Mouse (Mus musculus) E14TG2a.4 (cell line): ENCODE measurements around the gene Garem2.

Experiments used
- CTCF ChIP-seq: conservative IDR thresholded peaks from 2 replicates; pipeline ENCODE4 v1.5.1; 2014; ENCODE audit warnings: low read length
- NANOG ChIP-seq: IDR thresholded peaks from 2 replicates; pipeline ENCODE4 v1.6.1; 2014; ENCODE audit warnings: borderline replicate concordance, low read length, mixed read lengths
- POU5F1 ChIP-seq: IDR thresholded peaks from 2 replicates; pipeline ENCODE4 v1.6.1; 2014; ENCODE audit warnings: low read length, borderline replicate concordance

GRCm38 (mm10) chr5:30162339-30162738 is 57.4 kb downstream of the Garem2 start:
- TF ChIP-seq CTCF (no peak), POU5F1 (no peak), NANOG (no peak)
